Mouse (Mus musculus) heart, postnatal 36 days (tissue): Measurements from ENCODE around the gene Cpb1. TPM values are rescaled to one million over a fixed set of nuclear protein-coding genes. Genes with fewer than 3 reads are reported as not detected.
A peak's percentile ranks its signal among the peaks of the same experiment; 100 is the strongest.

Source experiments
- DNase-seq, 2 experiments: peaks; one replicate each; pipeline ENCODE4 v3.0.0; 2021 to 2022
- intact Hi-C: fragments of 180-260 bp; cut with DNase I; formaldehyde crosslinking; loops from one replicate; pipeline ENCODE4 v1.15.1; 2025
- total RNA-seq, 2 experiments: library from RNA; stranded (reverse); gene quantifications; 2 replicates each; pipeline ENCODE4 v1.2.3; 2021

Gene Cpb1
- not detected for total RNA-seq

GRCm38 (mm10) chr3:20275633-20276032 is at the start of gene Cpb1:
TSS of gene Cpb1 (minus strand) at chr3:20275733.
- intact Hi-C loops: no loop called here
- no peak for DNase-seq

- no peak for DNase-seq
- intact Hi-C loops: no loop called here
These were observed 41.7 kb upstream of the Cpb1 start for GRCm38 (mm10) chr3:20317233-20317632.

- intact Hi-C loops: no loop called here
- DNase-seq: no peak
These were observed 33.6 kb upstream of the Cpb1 start for GRCm38 (mm10) chr3:20309142-20309541.

GRCm38 (mm10) chr3:20307256-20307655 is 31.7 kb upstream of the Cpb1 start:
- no peak for DNase-seq
- intact Hi-C loops: no loop called here

- DNase-seq: peak; percentile 8 to 14
- intact Hi-C loops: no loop called here
These were observed 29.3 kb upstream of the Cpb1 start for GRCm38 (mm10) chr3:20304758-20305352.

- no peak for DNase-seq
- intact Hi-C loops: no loop called here
These were observed 20.0 kb upstream of the Cpb1 start for GRCm38 (mm10) chr3:20295546-20295945.

- intact Hi-C loops: no loop called here
- no peak for DNase-seq
These were observed 19.2 kb upstream of the Cpb1 start for GRCm38 (mm10) chr3:20294542-20295348.

- no peak for DNase-seq
- intact Hi-C loops: no loop called here
These were observed 15.8 kb upstream of the Cpb1 start for GRCm38 (mm10) chr3:20291370-20291769.

GRCm38 (mm10) chr3:20288761-20289160 is 13.2 kb upstream of the Cpb1 start:
- DNase-seq: no peak
- intact Hi-C loops: no loop called here

GRCm38 (mm10) chr3:20281796-20282195 is 6.3 kb upstream of the Cpb1 start:
- no peak for DNase-seq
- intact Hi-C loops: no loop called here

GRCm38 (mm10) chr3:20254566-20255479 is 20.7 kb downstream of the Cpb1 start:
- no peak for DNase-seq
- intact Hi-C loops: loop anchor here (5.0 kb wide), 1 partner anchor 252 kb away; no protein-coding TSS in a partner anchor

GRCm38 (mm10) chr3:20243913-20244312 is 31.6 kb downstream of the Cpb1 start:
- intact Hi-C loops: no loop called here
- DNase-seq: no peak

- no peak for DNase-seq
- intact Hi-C loops: no loop called here
These were observed 33.5 kb downstream of the Cpb1 start, which contains the start of gene Cpa3 for GRCm38 (mm10) chr3:20242050-20242449. TSS of gene Cpa3 (minus strand) at chr3:20242181.

- intact Hi-C loops: no loop called here
- DNase-seq: no peak
These were observed 35.8 kb downstream of the Cpb1 start for GRCm38 (mm10) chr3:20239741-20240140.

- no peak for DNase-seq
These were observed 38.6 kb downstream of the Cpb1 start for GRCm38 (mm10) chr3:20236965-20237364.

GRCm38 (mm10) chr3:20229027-20229426 is 46.5 kb downstream of the Cpb1 start:
- DNase-seq: no peak

More at GRCm38 (mm10) chr3:20236965-20237364, 38.6 kb downstream of the Cpb1 start:
- intact Hi-C loops: no loop called here

GRCm38 (mm10) chr3:20225429-20225828 is 50.1 kb downstream of the Cpb1 start:
- intact Hi-C loops: no loop called here
- no peak for DNase-seq

More at GRCm38 (mm10) chr3:20229027-20229426, 46.5 kb downstream of the Cpb1 start:
- intact Hi-C loops: no loop called here

GRCm38 (mm10) chr3:20222926-20223698 is 52.4 kb downstream of the Cpb1 start:
- intact Hi-C loops: no loop called here
- no peak for DNase-seq

GRCm38 (mm10) chr3:20222136-20222535 is 53.4 kb downstream of the Cpb1 start:
- intact Hi-C loops: no loop called here
- no peak for DNase-seq

- DNase-seq: peak; percentile 55 to 70
- intact Hi-C loops: loop anchor here (1.0 to 5.0 kb wide), 4 partner anchors 117 to 677 kb away; no protein-coding TSS in a partner anchor
These were observed 76.7 kb downstream of the Cpb1 start for GRCm38 (mm10) chr3:20198869-20199268.
